Mouse (Mus musculus) left cerebral cortex, postnatal 4 days (tissue): Measurements from ENCODE around the gene Lamtor5. TPM values are rescaled to one million over a fixed set of nuclear protein-coding genes. Genes with fewer than 3 reads are reported as not detected.

Source experiments
- total RNA-seq, 2 experiments: library from RNA; stranded (reverse); gene quantifications; 2 replicates each; pipeline ENCODE4 v1.2.3; 2021

Gene Lamtor5
- total RNA-seq, 2 experiments from 2014 or later, result 57.9 to 64.0 TPM

Other genes starting within 250 kb of the Lamtor5 start
- gene Kcna3, start 242.7 kb upstream of the Lamtor5 start, total RNA-seq, result 10 to 100 TPM; 32.9 to 36.6 TPM
- 10 to 100 TPM; 21.6 to 21.8 TPM for gene Kcna2, start 177.7 kb upstream of the Lamtor5 start, total RNA-seq
- under 1 TPM in 1 of 2 experiments, not detected in 1; 0.54 TPM for gene Kcna10, start 95.8 kb upstream of the Lamtor5 start, total RNA-seq
- gene Cym, start 57.1 kb upstream of the Lamtor5 start, total RNA-seq, result not detected
- gene A630076J17Rik, start 48.2 kb upstream of the Lamtor5 start, total RNA-seq, result not detected
- not detected for gene Prok1, start 39.2 kb upstream of the Lamtor5 start, total RNA-seq
- gene Slc16a4, start 12.4 kb downstream of the Lamtor5 start, total RNA-seq, result 1 to 10 TPM; 1.0 to 1.3 TPM
- gene Rbm15, start 54.8 kb downstream of the Lamtor5 start, total RNA-seq, result 10 to 100 TPM; 24.3 to 24.6 TPM
- 10 to 100 TPM; 21.2 to 25.8 TPM for gene Kcnc4, start 180.7 kb downstream of the Lamtor5 start, total RNA-seq
- 100 to 1,000 TPM; 152 to 153 TPM for gene Slc6a17, start 239.2 kb downstream of the Lamtor5 start, total RNA-seq